Mouse (Mus musculus) lung, postnatal 0 days (tissue): ENCODE data around the gene Usp38. TPM values are rescaled to one million over a fixed set of nuclear protein-coding genes. Genes with fewer than 3 reads are reported as not detected.
"Not testable (repeated sequence)": the region's sequence is repeated elsewhere in the genome, so short reads cannot be mapped to it uniquely, and the experiment has no call there.

Source experiments
- ATAC-seq: fragments of 200-750 bp; cut with Nextera tagmentation; 2 replicates; pipeline ENCODE4 v1.8.0; 2017; ENCODE audit warnings: moderate library complexity
- DNase-seq: peaks from one replicate; pipeline ENCODE4 v3.0.0-alpha.2; 2016; ENCODE audit warnings: low spot score
- H3K27ac ChIP-seq: fragments of 300-500 bp; sonication (generic); 2 replicates; pipeline ENCODE4 v1.5.1; 2014; ENCODE audit warnings: antibody characterized with exemption, mild to moderate bottlenecking, low read length, mixed read lengths
- H3K27me3 ChIP-seq: fragments of 300-500 bp; sonication (generic); replicated peaks from 2 replicates; pipeline ENCODE4 v1.6.1; 2014; ENCODE audit warnings: low read length, mixed read lengths; ENCODE audit not compliant: insufficient read depth
- H3K36me3 ChIP-seq: fragments of 300-500 bp; sonication (generic); 2 replicates; pipeline ENCODE4 v1.6.1; 2014; ENCODE audit warnings: low read length, mixed read lengths; ENCODE audit not compliant: insufficient read depth
- H3K4me1 ChIP-seq: fragments of 300-500 bp; sonication (generic); 2 replicates; pipeline ENCODE4 v1.6.1; 2014; ENCODE audit warnings: antibody characterized with exemption, low read depth, low read length, mixed read lengths; ENCODE audit not compliant: insufficient read depth
- H3K4me2 ChIP-seq: fragments of 300-500 bp; sonication (generic); replicated peaks from 2 replicates; pipeline ENCODE4 v1.6.1; 2014; ENCODE audit warnings: low read depth, mild to moderate bottlenecking, low read length, moderate library complexity, mixed read lengths
- H3K4me3 ChIP-seq: fragments of 300-500 bp; sonication (generic); 2 replicates; pipeline ENCODE4 v1.5.1; 2014; ENCODE audit warnings: low read depth, low read length
- H3K9ac ChIP-seq: fragments of 300-500 bp; sonication (generic); replicated peaks from 2 replicates; pipeline ENCODE4 v1.6.1; 2014; ENCODE audit warnings: low read depth, mild to moderate bottlenecking
- H3K9me3 ChIP-seq: fragments of 300-500 bp; sonication (generic); 2 replicates; pipeline ENCODE4 v1.6.1; 2016; ENCODE audit warnings: low read length, mixed read lengths
- CTCF ChIP-seq: IDR thresholded peaks from 2 replicates; pipeline ENCODE4 v1.5.1; 2016; ENCODE audit warnings: antibody characterized with exemption, mild to moderate bottlenecking
- EP300 ChIP-seq: IDR thresholded peaks from 2 replicates; pipeline ENCODE4 v1.6.1; 2016; ENCODE audit warnings: antibody characterized with exemption, mild to moderate bottlenecking, control low read depth
- WGBS: fragments of 180-500 bp; shearing (Covaris S2); extraction: QIAGEN DNeasy Blood & Tissue Kit; methylation state at CpG from one replicate; pipeline ENCODE4 v1.1.7; 2014; 5-methylcytosine and 5-hydroxymethylcytosine counted together
- polyA plus RNA-seq: library from polyadenylated mRNA; unstranded; fragments of >200 nt; fragmentation: Nextera tagmentation; extraction: Ambion mirVana; gene quantifications from 2 replicates; pipeline ENCODE4 v1.2.1, GENCODE M21; 2015

Usp38 gene
- 9.6 and 11.2 TPM in 2 replicates for polyA plus RNA-seq

DNA sequence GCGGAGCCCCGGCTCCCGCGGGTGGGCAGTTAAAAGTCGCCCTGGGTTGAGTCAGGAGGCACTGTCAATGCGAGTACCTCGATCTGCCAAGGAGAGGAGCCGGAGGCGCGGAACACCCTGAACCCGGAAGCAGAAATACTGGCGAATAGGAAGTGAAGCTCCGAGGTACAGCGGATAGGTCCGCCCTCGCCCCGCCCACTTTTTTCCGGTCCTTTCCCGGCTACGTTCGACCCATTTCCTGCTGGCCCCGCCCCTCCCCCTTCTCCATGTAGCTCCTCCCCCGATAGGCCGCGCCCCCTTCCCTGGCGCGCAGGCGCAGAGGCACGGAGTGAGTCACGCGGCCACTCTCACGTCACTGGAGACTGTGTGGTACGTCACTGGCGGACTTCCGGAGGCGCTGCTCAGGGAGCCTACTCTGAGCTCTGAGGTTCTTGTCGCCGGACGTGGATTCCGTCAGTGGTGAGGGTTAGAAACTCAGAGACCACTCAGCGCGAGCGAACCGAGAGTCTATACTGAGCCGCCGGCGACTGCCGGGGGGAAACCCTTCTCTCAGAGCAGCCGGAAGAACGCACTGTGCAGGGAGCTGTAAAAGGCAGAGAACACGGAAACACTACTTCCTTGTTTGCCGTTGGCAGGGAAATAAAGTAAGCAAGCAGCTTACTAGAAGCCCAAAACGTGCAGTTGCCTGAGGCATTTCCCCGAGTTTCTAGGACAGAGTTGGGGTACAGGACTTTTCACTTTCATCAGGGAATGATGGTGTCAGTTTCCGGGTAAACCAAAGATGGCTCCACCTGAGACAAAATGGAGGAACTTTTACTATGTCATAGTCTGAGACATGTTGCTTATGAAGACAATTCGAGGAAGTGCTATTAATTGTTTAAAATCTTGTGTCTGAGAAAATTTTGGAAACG is at the start of gene Usp38:
Usp38 (minus strand) TSS at position 140 of the 911 bp plus-strand sequence.
- no peaks in the 10 kb centered on the region for H3K27me3 ChIP-seq
- peak within 1 kb of the TSS; percentile 77 for H3K4me3 ChIP-seq
- H3K4me2 ChIP-seq = peak within 1 kb of the TSS; percentile 94
- 2% methylated on average over 56 of the region's 57 CpGs for WGBS
- no peak for TF ChIP-seq CTCF
- peak; percentile 59 for TF ChIP-seq EP300
- no peaks in the 10 kb centered on the region for H3K9me3 ChIP-seq
- no peaks in the 10 kb centered on the region for H3K36me3 ChIP-seq
- DNase-seq = peak; percentile 100
- ATAC-seq = peak; percentile 98
- H3K4me1 ChIP-seq = peaks cover 15% of the 10 kb centered on the region; the same call in 1 of the 2 replicates
- H3K9ac ChIP-seq = peak within 1 kb of the TSS; percentile 79
- H3K27ac ChIP-seq = peak within 1 kb of the TSS; percentile 98

DNA sequence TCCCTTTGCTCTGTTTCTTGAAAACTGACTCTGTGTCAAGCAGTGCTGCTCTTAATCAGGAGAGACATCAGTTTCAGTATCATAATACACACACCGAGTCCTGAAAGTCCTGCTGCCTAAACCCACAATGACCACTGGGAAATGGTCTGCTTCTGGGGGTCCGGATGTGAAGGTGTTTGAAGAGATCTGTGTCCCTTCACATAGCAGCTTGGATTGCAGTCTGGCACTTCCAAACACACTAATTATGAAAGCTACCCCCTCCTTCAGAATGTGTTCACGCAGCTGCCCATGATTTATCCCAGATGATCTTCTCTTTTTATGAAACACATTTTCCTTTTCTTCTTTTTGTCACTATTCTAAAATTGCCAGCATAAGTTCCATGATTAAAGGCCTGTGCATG is 47.8 kb upstream of the Usp38 start:
- Histone ChIP-seq H3K27me3 (no peaks in the 10 kb centered on the region), H3K4me2 (no peak overlapping the region), H3K36me3 (no peaks in the 10 kb centered on the region), H3K4me3 (no peak overlapping the region), H3K9ac (no peak overlapping the region), H3K9me3 (no peaks in the 10 kb centered on the region), H3K4me1 (no peaks in the 10 kb centered on the region), H3K27ac (no peak overlapping the region)
- ATAC-seq (peak; percentile 73), DNase-seq (peak; percentile 52)
- 43% methylated on average over 3 of the region's 3 CpGs for WGBS
- TF ChIP-seq EP300 (peak; percentile 28; the same call in 1 of the 2 replicates), CTCF (peak; percentile 16; the same call in 1 of the 2 replicates)

DNA sequence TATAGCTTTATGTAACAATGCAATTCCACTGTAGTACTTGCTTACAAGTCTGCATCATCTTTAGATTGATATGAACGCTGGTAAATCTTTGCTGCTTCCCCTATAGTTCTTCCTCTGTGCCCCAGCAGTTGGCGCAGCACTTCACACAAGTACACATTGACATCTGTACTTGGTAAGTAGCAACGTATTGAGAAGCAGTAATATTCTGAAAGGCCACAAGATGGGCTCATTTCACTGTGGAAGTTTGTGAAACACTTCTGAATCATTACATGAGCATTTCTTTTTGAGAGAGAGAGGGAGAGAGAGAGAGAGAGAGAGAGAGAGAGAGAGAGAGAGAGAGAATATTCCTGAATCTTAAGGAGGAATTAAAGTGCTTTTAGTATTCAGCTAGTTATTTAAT is 47.2 kb upstream of the Usp38 start:
- DNase-seq = peak; percentile 84
- H3K27me3 ChIP-seq = no peaks in the 10 kb centered on the region

DNA sequence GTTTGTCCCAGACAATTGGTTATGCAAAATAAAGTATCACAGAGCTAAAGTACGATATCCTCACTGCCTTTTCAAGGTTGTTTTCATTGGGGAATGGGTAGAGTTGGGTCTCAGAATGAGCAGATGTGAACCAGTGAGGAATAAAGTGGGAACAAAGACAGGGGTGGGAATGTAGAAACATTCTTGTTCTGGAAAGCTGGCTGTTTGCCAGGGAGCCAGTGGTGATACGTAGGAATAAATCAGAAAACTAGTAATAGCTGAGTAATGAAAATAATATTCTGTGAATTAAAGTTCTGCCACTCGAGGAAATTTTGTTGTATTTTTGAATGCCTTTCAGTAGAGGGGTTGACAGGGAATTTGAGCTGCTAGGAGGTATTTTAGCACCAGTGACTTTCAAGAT is 29.5 kb upstream of the Usp38 start:
- DNase-seq = no peak
- no peak for TF ChIP-seq EP300
- no peak for TF ChIP-seq CTCF
- WGBS = 32% methylated on average over 3 of the region's 3 CpGs

More for the DNA sequence above, 47.2 kb upstream of the Usp38 start:
- no peaks in the 10 kb centered on the region for H3K36me3 ChIP-seq
- 8% methylated on average over 3 of the region's 3 CpGs for WGBS
- H3K9me3 ChIP-seq = no peaks in the 10 kb centered on the region
- no peaks in the 10 kb centered on the region for H3K4me1 ChIP-seq
- ATAC-seq = peak; percentile 61
- H3K27ac ChIP-seq = no peak overlapping the region
- TF ChIP-seq CTCF = peak; percentile 74
- TF ChIP-seq EP300 = no peak
- H3K4me3 ChIP-seq = no peak overlapping the region
- H3K4me2 ChIP-seq = no peak overlapping the region
- H3K9ac ChIP-seq = no peak overlapping the region

DNA sequence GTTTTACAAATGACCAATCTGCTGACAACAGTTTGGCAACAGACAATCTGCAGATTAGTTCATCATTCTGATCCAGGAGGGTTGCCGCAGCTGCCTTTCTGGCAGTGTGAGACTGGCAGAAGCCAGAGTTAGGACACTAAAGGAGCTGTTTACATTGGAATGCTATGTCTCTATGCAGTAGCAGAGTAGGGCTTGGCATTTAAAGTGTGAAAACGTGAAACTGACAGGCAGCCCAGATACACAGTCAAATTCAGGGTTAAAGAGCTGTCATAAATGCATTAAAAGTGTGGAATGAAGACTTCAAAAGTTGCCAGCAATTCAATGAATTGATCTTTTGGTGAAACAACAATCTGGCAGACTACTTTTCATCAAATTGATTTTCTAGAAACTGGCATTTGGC is 13.3 kb upstream of the Usp38 start:
- no peak for TF ChIP-seq EP300
- no peak for TF ChIP-seq CTCF
- no peaks in the 10 kb centered on the region for H3K4me1 ChIP-seq
- WGBS = 31% methylated on average over 2 of the region's 2 CpGs

More for the DNA sequence above, 29.5 kb upstream of the Usp38 start:
- Histone ChIP-seq H3K4me1 (no peaks in the 10 kb centered on the region), H3K4me2 (no peak overlapping the region), H3K9ac (no peak overlapping the region), H3K9me3 (no peaks in the 10 kb centered on the region), H3K36me3 (no peaks in the 10 kb centered on the region), H3K4me3 (no peak overlapping the region), H3K27ac (no peak overlapping the region), H3K27me3 (no peaks in the 10 kb centered on the region)
- no peak for ATAC-seq

DNA sequence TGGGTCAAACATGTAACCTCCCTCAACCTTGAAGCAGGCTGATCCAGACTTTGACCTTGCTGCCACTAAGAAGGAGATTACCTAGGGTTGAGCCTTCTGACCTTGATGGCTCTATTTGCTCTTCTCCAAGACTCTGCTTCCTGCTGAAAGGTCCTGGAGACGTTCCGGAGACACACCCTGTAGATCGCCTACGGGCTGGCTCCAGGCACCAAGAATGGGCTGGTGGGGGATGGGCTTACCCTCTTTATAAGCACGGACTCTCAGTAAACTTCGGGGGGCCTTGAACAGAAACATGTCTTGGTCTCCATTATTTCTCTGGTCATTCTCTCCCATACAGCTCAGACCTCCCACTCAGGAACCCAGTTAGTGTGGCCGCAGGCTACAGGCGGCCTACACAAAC is 2.8 kb upstream of the Usp38 start:
- H3K27ac ChIP-seq, H3K9ac ChIP-seq, ATAC-seq, DNase-seq, H3K9me3 ChIP-seq, H3K27me3 ChIP-seq, H3K36me3 ChIP-seq, H3K4me2 ChIP-seq, H3K4me3 ChIP-seq: not testable (repeated sequence)
- WGBS = 82% methylated on average over 8 of the region's 8 CpGs
- peaks cover 12% of the 10 kb centered on the region; the same call in 1 of the 2 replicates for H3K4me1 ChIP-seq

More for the DNA sequence above, 13.3 kb upstream of the Usp38 start:
- no peak overlapping the region for H3K27ac ChIP-seq
- no peak overlapping the region for H3K9ac ChIP-seq
- no peaks in the 10 kb centered on the region for H3K36me3 ChIP-seq
- ATAC-seq = no peak
- H3K4me2 ChIP-seq = no peak overlapping the region
- peaks cover 8% of the 10 kb centered on the region for H3K9me3 ChIP-seq
- H3K27me3 ChIP-seq = no peaks in the 10 kb centered on the region
- DNase-seq = no peak
- no peak overlapping the region for H3K4me3 ChIP-seq
